Mouse (Mus musculus): ENCODE measurements around the gene Gucd1. TPM values are rescaled to one million over a fixed set of nuclear protein-coding genes. Genes with fewer than 3 reads are reported as not detected.

Gene Gucd1
- polyA plus RNA-seq, 1 experiment from 2014 or later = 24.9 TPM

DNA sequence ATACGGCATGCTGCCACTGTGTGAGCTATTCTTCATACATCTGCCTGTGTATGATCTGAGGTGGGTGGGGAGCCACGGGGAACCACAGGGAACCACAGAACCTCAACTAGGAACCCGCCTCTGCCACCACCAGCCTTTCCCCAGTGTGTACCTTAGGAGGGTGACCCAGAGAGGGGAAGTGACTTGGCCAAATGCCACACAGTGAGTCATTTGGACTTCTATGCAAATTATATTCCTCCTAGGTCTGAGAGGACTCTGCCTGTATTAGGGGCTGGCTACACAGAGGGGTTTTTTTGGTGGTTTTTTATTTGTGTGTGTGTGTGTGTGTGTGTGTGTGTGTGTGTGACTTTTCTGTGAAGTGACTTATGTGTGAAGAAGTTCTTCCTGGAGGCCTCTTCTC, 191.2 kb downstream of the Gucd1 start:
- no peak for ATAC-seq (ENCODE audit: low read depth)
- Histone ChIP-seq H3K36me3 (ENCODE audit: control insufficient read depth, insufficient read depth, low read length) (no peaks in the 10 kb centered on the region), H3K27me3 (ENCODE audit: control insufficient read depth, insufficient read depth, low read depth, low read length) (no peaks in the 10 kb centered on the region), H3K4me2 (ENCODE audit: low read depth, low read length) (no peak overlapping the region), H3K9ac (ENCODE audit: low read length) (no peak overlapping the region), H3K9me3 (ENCODE audit: control insufficient read depth, low read length) (no peaks in the 10 kb centered on the region), H3K4me1 (replicated peaks; ENCODE audit: control insufficient read depth, insufficient read depth, low read length) (peaks cover 32% of the 10 kb centered on the region), H3K4me3 (ENCODE audit: low read length) (no peak overlapping the region), H3K27ac (ENCODE audit: low read length) (peak overlapping the region; percentile 36)
- 48% methylated on average over 3 of the region's 3 CpGs for WGBS

DNA sequence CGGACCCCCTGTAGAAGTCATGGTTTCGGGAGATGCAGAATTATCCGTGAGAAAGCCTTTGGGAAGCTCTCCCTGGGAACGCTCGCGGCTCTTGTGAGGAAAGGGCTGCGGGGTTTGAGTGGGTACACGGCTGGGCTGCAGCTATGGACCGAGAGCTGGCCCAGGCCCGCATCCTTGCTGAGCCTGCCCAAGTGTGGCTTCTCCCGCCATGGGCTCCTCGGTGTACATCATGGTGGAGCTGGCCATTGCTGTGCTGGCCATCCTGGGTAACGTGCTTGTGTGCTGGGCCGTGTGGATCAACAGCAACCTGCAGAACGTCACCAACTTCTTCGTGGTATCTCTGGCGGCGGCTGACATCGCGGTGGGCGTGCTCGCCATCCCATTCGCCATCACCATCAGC, 192.0 kb downstream of the Gucd1 start:
- H3K4me2 ChIP-seq (ENCODE audit: low read depth, low read length) = no peak overlapping the region
- no peak overlapping the region for H3K4me3 ChIP-seq (ENCODE audit: low read length)
- H3K27ac ChIP-seq (ENCODE audit: low read length) = no peak overlapping the region
- no peak overlapping the region for H3K9ac ChIP-seq (ENCODE audit: low read length)
- H3K9me3 ChIP-seq (ENCODE audit: control insufficient read depth, low read length) = no peaks in the 10 kb centered on the region
- no peaks in the 10 kb centered on the region for H3K36me3 ChIP-seq (ENCODE audit: control insufficient read depth, insufficient read depth, low read length)
- no peak for ATAC-seq (ENCODE audit: low read depth)
- H3K27me3 ChIP-seq (ENCODE audit: control insufficient read depth, insufficient read depth, low read depth, low read length) = no peaks in the 10 kb centered on the region
- peaks cover 32% of the 10 kb centered on the region for H3K4me1 ChIP-seq (replicated peaks; ENCODE audit: control insufficient read depth, insufficient read depth, low read length)
- WGBS = 94% methylated on average over 23 of the region's 23 CpGs

DNA sequence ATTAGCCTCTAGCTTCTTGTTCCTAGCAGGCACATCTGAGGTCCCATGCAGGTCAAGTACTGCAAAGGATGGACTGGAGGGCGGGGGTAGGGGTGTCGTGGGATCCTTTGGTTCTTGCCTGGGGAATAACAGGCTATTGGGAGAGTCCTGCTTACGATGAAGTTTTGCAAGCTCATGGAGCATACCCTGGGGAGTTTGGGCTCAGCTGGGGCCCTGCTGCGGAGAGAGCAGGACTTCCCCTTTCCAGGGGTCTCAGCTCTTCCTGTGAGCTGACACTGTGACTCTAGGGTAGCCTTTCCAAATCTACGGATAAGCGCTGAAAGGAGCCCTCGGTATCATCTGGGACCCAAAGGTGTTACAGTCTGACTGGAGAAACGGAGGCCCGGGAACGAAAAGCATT, 193.4 kb downstream of the Gucd1 start:
- 67% methylated on average over 10 of the region's 10 CpGs for WGBS
- peaks cover 32% of the 10 kb centered on the region for H3K4me1 ChIP-seq (replicated peaks; ENCODE audit: control insufficient read depth, insufficient read depth, low read length)
- H3K4me2 ChIP-seq (ENCODE audit: low read depth, low read length) = no peak overlapping the region
- no peak overlapping the region for H3K9ac ChIP-seq (ENCODE audit: low read length)
- no peaks in the 10 kb centered on the region for H3K9me3 ChIP-seq (ENCODE audit: control insufficient read depth, low read length)
- no peak for ATAC-seq (ENCODE audit: low read depth)
- no peak overlapping the region for H3K27ac ChIP-seq (ENCODE audit: low read length)
- H3K36me3 ChIP-seq (ENCODE audit: control insufficient read depth, insufficient read depth, low read length) = no peaks in the 10 kb centered on the region
- H3K27me3 ChIP-seq (ENCODE audit: control insufficient read depth, insufficient read depth, low read depth, low read length) = no peaks in the 10 kb centered on the region
- H3K4me3 ChIP-seq (ENCODE audit: low read length) = no peak overlapping the region

DNA sequence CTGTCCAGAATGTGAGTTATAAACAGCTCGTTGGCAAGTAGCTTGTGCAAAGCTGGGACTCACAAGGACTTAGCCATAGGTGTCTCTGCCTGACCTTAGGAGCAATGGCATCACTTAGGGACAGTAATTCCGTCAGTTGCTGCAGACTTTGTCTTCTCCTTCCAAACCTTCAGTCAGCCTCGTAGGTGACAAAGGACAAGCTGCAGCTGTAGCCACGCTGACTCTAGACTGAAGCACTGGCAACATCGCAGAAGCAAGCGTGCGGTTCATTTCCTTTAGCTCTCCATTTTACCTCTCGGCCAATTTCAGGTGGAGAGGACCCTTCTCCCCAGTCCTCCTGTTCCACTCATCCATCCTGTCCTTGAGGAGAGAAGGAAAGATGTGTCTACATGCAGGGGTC, 193.8 kb downstream of the Gucd1 start:
- Histone ChIP-seq H3K4me2 (ENCODE audit: low read depth, low read length) (no peak overlapping the region), H3K27me3 (ENCODE audit: control insufficient read depth, insufficient read depth, low read depth, low read length) (no peaks in the 10 kb centered on the region), H3K27ac (ENCODE audit: low read length) (no peak overlapping the region), H3K4me3 (ENCODE audit: low read length) (no peak overlapping the region), H3K9ac (ENCODE audit: low read length) (no peak overlapping the region), H3K4me1 (replicated peaks; ENCODE audit: control insufficient read depth, insufficient read depth, low read length) (peaks cover 32% of the 10 kb centered on the region), H3K9me3 (ENCODE audit: control insufficient read depth, low read length) (no peaks in the 10 kb centered on the region), H3K36me3 (ENCODE audit: control insufficient read depth, insufficient read depth, low read length) (no peaks in the 10 kb centered on the region)
- 51% methylated on average over 8 of the region's 8 CpGs for WGBS
- 0 out of 2 replicates have a peak, but pooled peaks have one; percentile 34 for ATAC-seq (ENCODE audit: low read depth)

- Histone ChIP-seq H3K9ac (ENCODE audit: low read length) (no peak overlapping the region), H3K4me2 (ENCODE audit: low read depth, low read length) (no peak overlapping the region), H3K27me3 (ENCODE audit: control insufficient read depth, insufficient read depth, low read depth, low read length) (peaks cover under 1% of the 10 kb centered on the region; the same call in 1 of the 2 replicates), H3K9me3 (ENCODE audit: control insufficient read depth, low read length) (no peaks in the 10 kb centered on the region), H3K4me3 (ENCODE audit: low read length) (no peak overlapping the region), H3K4me1 (replicated peaks; ENCODE audit: control insufficient read depth, insufficient read depth, low read length) (peaks cover 29% of the 10 kb centered on the region), H3K27ac (ENCODE audit: low read length) (no peak overlapping the region), H3K36me3 (ENCODE audit: control insufficient read depth, insufficient read depth, low read length) (no peaks in the 10 kb centered on the region)
- ATAC-seq (ENCODE audit: low read depth) = no peak
- WGBS = 53% methylated on average over 6 of the region's 6 CpGs
Measured at GRCm38 (mm10) chr10:75322966-75323365, 194.8 kb downstream of the Gucd1 start.

- Histone ChIP-seq H3K4me1 (replicated peaks; ENCODE audit: control insufficient read depth, insufficient read depth, low read length) (peaks cover 26% of the 10 kb centered on the region), H3K36me3 (ENCODE audit: control insufficient read depth, insufficient read depth, low read length) (no peaks in the 10 kb centered on the region), H3K27me3 (ENCODE audit: control insufficient read depth, insufficient read depth, low read depth, low read length) (peaks cover 6% of the 10 kb centered on the region; the same call in 1 of the 2 replicates), H3K4me3 (ENCODE audit: low read length) (no peak overlapping the region), H3K27ac (ENCODE audit: low read length) (no peak overlapping the region), H3K4me2 (ENCODE audit: low read depth, low read length) (no peak overlapping the region), H3K9me3 (ENCODE audit: control insufficient read depth, low read length) (no peaks in the 10 kb centered on the region), H3K9ac (ENCODE audit: low read length) (no peak overlapping the region)
- WGBS = 65% methylated on average over 4 of the region's 4 CpGs
- ATAC-seq (ENCODE audit: low read depth) = no peak
Measured at GRCm38 (mm10) chr10:75320321-75320720, 197.5 kb downstream of the Gucd1 start.

DNA sequence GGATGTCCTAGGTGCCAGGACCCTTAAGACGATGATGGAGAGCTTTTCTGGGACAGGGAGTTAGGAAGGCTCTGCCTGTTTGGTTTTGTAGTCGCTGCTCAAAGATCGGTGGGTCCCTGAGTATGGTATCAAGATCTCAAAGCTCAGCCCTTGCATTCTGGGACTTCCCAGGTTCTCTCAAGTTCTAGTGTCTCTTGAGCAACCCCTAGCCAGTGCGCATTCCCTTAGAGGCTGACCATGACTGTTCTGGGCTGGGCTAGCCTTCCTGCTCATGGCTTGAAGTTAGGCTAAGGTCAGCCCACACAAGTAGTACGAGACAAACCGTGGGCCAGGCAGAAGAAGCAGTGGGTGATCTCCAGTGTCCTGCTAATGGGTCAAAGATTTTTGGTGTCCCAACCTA, 199.6 kb downstream of the Gucd1 start:
- 81% methylated on average over 6 of the region's 6 CpGs for WGBS
- Histone ChIP-seq H3K4me2 (ENCODE audit: low read depth, low read length) (peak overlapping the region; percentile 81), H3K9ac (ENCODE audit: low read length) (no peak overlapping the region; the same call in 1 of the 2 replicates), H3K27me3 (ENCODE audit: control insufficient read depth, insufficient read depth, low read depth, low read length) (peaks cover 6% of the 10 kb centered on the region; the same call in 1 of the 2 replicates), H3K9me3 (ENCODE audit: control insufficient read depth, low read length) (no peaks in the 10 kb centered on the region), H3K36me3 (ENCODE audit: control insufficient read depth, insufficient read depth, low read length) (no peaks in the 10 kb centered on the region), H3K4me1 (replicated peaks; ENCODE audit: control insufficient read depth, insufficient read depth, low read length) (peaks cover 29% of the 10 kb centered on the region), H3K27ac (ENCODE audit: low read length) (no peak overlapping the region), H3K4me3 (ENCODE audit: low read length) (peak overlapping the region; percentile 57)
- no peak for ATAC-seq (ENCODE audit: low read depth)

- peak; percentile 81 for ATAC-seq (ENCODE audit: low read depth)
- peak overlapping the region; percentile 68 for H3K9ac ChIP-seq (ENCODE audit: low read length)
- H3K9me3 ChIP-seq (ENCODE audit: control insufficient read depth, low read length) = no peaks in the 10 kb centered on the region
- peak overlapping the region; percentile 81 for H3K4me2 ChIP-seq (ENCODE audit: low read depth, low read length)
- peak overlapping the region; percentile 57 for H3K4me3 ChIP-seq (ENCODE audit: low read length)
- H3K27me3 ChIP-seq (ENCODE audit: control insufficient read depth, insufficient read depth, low read depth, low read length) = peaks cover 6% of the 10 kb centered on the region; the same call in 1 of the 2 replicates
- peak overlapping the region; percentile 34 for H3K27ac ChIP-seq (ENCODE audit: low read length)
- H3K4me1 ChIP-seq (replicated peaks; ENCODE audit: control insufficient read depth, insufficient read depth, low read length) = peaks cover 24% of the 10 kb centered on the region
- under 1% methylated on average over 75 of the region's 81 CpGs for WGBS
- no peaks in the 10 kb centered on the region for H3K36me3 ChIP-seq (ENCODE audit: control insufficient read depth, insufficient read depth, low read length)
Measured at GRCm38 (mm10) chr10:75316908-75317761, 200.6 kb downstream of the Gucd1 start.

DNA sequence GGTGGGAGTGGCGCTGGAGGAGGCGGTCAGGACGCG, 201.1 kb downstream of the Gucd1 start, which contains the start of gene Adora2a:
Gene Adora2a, plus strand, starts transcription at position 6 of the 36 bp plus-strand sequence.
- Histone ChIP-seq H3K4me1 (replicated peaks; ENCODE audit: control insufficient read depth, insufficient read depth, low read length) (peaks cover 24% of the 10 kb centered on the region), H3K4me2 (ENCODE audit: low read depth, low read length) (peak within 1 kb of the TSS; percentile 81), H3K36me3 (ENCODE audit: control insufficient read depth, insufficient read depth, low read length) (no peaks in the 10 kb centered on the region), H3K9ac (ENCODE audit: low read length) (peak within 1 kb of the TSS; percentile 68), H3K9me3 (ENCODE audit: control insufficient read depth, low read length) (no peaks in the 10 kb centered on the region), H3K4me3 (ENCODE audit: low read length) (peak within 1 kb of the TSS; percentile 57), H3K27ac (ENCODE audit: low read length) (peak within 1 kb of the TSS; percentile 34), H3K27me3 (ENCODE audit: control insufficient read depth, insufficient read depth, low read depth, low read length) (peaks cover 6% of the 10 kb centered on the region; the same call in 1 of the 2 replicates)
- WGBS = 3% methylated on average over 4 of the region's 4 CpGs
- no peak for ATAC-seq (ENCODE audit: low read depth)
